Mouse (Mus musculus): ENCODE data around the gene Psen2.

Psen2 gene

DNA sequence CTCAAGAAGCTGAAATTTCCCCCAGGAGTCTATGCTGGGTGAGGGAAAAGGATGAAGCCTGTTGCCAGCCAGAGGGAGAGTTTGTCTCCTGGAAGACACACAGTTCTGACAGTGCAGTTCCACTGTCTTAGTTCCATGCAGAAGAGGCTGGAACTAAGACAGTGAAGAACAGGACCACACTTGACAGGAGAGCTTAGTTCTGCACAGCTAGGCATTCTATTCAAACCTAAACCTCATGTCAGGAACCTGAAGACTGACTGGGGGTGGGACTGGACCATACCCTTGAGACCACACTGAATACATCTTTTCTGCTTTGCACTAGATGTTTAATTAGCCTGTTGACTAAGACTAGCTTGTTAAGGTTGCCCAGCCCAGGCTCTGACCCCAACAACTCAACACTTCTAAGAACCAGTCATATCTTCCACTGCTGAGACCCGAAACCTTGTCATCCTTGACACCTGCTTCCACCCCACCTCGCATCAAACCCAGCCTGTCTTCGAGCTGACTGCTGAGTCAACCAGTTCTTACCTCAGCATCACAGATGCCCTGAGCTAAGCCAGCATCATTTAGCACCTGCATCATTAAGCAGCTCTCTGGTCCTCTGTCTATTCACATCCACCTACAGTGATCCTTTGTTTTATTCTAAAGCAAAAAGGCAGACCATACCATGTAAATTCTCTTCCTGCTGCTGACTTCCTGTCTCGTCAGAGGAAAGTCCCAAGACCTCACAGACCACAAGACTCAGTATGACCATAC is 64.1 kb downstream of the Psen2 start, which contains the start of gene Coq8a:
Coq8a (minus strand) TSS at position 644 of the 756 bp plus-strand sequence.
- in situ Hi-C loops (cut with MboI, MseI), result no loop called here

DNA sequence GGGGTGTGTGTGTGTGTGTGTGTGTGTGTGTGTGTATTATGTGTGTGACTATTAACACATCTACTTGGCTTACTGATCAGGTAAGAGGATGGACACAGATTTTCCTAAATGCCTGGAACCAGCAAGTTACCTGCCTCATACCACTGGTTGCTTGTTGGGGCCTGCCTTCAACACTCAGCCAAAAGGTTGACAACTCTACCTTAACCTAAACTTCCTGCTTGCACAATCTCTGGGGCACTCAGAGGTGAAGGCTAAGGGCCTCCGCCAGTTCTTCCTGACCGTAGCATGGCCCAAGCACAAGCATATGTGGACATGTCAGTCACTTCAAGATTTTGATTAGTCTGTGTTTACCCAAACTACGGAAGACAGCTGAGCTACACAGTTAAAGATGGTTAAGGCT is 65.3 kb downstream of the Psen2 start:
- in situ Hi-C loops (cut with MboI, MseI), result no loop called here

DNA sequence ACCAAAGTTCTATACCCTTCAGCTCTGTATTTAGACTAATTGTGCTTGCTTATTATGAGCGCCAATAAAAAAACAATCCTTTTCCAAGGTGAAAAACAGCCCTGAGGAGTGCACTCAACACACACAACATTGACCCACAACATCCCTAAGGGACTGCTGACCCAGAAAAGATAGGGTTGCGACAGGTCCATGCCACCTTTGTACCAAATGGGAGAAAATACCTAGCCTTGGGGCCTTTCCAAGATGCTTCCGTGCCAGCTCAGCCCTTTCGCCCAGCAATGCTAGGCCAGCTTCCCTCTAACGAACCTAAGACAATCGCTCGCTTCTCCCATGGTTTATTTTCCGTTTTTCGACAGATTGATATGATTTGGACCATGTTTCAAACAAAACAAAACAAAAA is 66.7 kb downstream of the Psen2 start:
- in situ Hi-C loops (cut with MboI, MseI), result no loop called here

DNA sequence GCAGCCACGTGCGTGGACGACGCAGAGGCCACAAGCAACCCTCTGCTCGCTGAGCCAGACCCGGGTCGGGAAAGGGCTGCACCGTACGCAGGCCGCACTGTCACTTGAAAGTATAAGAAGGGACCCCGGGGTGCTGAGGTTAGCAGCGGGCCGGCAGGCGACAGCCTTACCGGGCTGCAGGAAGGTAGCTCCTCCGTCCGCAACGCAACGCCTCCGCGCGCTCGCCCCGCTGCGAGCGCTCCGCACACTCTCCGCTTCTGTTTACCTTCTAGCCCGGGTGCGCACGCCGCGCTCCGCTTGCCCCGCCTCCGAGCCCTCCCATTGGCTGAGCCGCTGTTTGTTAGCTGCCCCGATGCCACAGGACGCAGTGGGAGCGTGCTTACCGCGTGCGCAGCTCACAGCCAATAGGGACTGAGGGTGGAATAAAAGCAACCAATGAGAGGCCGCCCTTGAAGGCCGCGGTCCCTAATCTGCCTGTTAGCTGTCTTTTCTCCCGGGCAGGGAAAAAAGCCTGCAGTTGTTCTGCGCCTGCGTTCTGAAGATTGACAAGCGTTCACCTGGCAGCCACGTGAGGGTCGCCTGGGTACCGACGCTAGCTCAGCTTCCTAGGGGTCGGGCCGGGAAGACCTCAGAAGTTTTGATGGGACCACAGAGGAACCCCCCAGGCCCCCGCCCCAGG is 67.4 kb downstream of the Psen2 start:
- in situ Hi-C loops (cut with MboI, MseI), result no loop called here

DNA sequence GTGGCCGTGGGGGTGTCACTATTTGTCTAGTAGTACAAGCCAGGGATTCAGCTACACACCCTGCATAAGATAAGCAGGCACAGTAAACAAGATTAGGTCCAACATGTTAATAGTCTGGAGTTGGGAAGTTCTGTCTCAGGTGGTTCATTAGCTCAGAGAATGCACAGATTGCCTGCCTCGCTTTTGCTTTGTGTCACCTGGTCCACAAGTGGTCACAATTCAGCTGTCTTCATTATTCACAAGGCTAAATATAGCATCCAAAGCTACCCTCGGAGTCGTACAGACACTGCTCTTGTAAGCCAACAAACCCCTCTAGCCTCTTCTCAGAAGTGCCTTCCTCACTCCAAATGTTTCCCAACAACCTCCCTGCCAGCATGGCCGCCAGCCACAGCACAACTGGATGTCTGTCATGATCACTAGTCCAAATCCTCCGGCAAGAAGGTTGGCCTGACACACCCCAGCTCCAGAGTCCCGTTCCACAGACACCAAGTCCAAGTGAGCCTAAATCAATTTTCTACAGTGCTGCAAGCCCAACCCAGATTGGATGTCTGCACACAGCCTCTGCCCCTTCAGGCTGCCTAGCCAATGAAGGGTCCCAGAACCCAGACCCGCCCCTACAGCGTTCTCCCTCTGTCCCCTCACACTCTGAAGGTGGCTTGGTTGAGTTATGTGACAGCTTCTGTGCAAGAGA is 68.3 kb downstream of the Psen2 start:
- in situ Hi-C loops (cut with MboI, MseI), result no loop called here

DNA sequence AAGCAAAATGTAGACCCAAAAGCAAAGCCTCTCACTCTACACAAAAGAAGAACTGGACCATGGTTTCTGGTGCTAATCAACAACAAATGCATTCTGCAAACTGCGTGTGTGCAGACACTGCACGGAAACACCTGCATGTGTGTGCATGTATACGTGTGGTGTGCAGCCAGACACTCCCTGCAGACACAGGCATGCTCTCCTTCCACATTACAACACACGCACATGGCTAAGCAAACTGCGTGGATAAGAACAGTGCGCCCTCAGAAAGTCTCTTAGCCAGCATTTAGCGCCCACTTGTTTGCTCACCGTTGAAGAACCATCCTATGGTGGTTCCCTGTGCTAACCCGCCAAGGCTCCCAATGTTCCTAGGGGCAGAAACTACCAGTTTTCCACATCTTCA is 69.2 kb downstream of the Psen2 start:
- in situ Hi-C loops (cut with MboI, MseI), result no loop called here

DNA sequence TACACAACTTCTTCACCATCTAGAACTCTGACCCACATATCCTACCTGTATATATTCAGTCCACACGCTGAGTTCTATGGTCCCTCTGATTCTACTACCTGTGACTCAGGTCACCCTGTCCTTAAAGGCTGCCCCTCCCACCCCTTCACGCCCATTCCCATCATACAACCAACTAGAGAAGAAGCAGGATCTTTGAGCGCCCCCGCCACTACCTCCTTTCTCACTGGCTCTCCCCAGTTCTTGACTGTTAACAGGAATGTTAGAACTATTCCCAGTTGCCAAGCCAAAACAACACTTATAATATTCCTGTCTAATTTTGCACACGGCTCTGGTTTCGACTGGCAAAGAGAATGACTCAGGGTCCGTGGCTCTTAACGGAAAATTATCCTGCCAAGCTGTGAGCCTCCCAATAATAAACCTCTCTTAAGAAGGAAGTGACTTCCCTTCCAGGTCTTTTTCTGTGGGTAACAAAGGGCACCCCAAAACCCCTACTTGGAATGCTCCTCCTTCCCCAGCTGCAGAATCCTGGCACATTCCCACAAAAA is 69.8 kb downstream of the Psen2 start:
- in situ Hi-C loops (cut with MboI, MseI), result no loop called here

DNA sequence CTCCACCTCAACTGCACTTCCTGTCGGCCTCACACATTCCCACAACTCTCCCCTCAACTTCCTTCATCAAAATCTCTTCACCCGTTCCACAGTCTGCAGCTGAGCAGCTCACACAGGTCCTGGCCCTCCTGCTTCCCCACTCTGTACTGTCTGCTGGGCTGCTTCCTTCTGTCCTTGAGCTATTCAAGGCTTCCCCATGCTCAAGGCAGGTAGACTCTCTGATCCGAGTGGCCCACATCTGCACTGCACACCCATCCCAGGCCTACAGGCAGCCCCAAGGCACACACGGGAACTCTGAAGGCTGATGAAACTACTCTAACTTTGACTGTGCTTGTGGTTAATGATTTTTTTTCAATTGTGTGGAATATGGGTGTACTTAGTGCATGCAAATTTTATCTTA is 70.4 kb downstream of the Psen2 start:
- in situ Hi-C loops (cut with MboI, MseI), result no loop called here

DNA sequence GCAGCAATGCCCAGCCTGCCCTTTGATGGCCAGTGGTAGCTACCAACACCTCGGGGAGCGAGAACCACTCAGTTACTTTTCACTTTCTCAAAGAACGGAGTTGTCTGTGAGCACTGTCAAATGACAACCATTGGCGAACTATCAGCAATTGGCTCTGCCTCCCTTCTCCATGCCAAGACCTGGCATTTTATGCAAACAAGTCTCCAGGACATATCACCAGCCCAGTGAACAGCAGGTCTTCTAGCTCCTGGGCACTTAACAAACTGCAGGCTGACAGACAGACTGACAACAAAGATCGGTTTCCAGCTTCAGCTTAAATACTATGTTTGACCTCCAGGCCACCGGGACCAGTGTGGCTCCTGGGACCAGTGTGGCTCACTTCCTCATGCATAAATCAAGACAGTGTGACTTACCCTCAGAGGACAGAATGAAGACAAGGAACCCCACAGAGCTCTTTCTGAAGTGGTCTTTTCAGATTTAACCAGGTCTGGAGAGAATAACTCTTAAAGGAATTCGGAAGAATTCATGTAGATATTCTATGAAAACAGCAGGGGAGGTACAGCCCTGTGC is 71.5 kb downstream of the Psen2 start:
- in situ Hi-C loops (cut with MboI, MseI), result no loop called here

DNA sequence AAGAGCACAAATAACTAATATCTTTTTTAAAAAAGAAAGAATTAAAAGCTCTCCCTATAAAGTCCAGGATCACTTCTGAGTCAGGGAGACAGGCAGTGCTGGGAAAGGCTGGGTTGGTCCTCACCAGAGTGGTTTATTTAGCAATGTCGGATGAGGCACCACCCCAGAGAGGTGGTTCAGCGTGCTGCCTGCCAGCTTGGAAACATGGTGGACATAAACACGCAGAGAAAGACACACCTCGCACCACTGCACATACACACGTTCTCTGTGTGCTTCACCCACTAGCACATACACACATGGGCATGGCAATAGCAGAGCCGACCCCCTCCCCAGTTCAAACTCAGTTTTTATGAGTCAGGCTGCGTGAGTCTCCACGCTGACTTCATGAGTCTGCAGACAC is 72.1 kb downstream of the Psen2 start:
- in situ Hi-C loops (cut with MboI, MseI), result no loop called here

DNA sequence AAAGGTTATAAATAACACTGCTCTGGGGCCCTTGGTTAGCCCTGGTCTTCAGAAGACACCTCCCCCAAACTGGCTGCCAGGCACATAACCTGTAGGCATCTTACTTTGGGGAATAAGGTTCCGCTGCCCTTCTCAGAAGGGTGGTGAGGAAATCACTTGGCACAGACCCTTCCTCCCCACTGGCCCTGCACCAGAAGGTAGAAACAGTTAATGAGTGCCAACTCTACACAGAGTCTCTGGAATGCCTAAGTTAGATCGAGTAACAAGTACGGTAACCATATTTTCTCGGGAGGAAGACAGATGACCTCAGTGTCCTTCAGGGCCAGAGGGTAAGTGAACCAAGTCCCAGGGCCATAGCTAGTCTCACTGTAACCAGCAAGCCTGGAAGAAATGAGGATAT is 74.3 kb downstream of the Psen2 start:
- in situ Hi-C loops (cut with MboI, MseI), result no loop called here

DNA sequence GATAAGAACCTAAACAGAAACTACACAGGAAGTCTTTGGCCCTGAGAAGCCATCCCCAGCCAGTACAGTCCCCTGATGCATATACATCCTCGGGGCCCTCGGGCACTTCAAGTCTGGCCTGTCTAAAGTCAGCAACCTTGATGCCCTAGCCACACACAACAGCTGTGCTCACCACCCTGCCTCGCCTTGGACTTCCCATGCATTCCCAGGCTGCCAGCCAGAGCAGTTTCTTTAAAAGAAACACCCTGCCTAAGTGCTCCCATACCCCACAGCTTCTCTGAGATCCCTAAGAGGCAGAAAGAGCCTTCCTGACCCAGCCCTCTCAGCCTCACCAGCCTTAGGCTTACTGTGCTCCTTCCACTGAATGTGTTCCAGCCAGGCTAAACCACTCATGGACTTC is 76.9 kb downstream of the Psen2 start:
- in situ Hi-C loops (cut with MboI, MseI), result no loop called here

DNA sequence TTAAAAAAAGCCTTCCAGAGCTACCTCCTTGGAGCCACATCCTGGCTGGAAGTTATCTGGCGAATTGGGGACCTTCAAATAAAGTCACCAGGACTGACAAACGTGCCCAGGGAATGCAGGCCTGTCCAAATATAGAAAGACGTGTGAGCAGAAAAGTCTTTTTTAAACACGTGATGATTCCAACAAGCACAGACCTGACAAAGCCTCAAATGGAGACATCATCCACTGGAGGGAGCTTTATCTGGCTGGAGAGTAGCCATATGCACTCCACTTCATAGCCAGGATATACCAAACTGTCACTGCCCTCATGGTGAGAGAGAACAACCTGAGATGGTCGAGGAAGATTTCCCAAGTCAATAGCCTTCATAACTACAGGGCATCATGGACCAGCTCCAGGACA is 77.4 kb downstream of the Psen2 start:
- in situ Hi-C loops (cut with MboI, MseI), result no loop called here

DNA sequence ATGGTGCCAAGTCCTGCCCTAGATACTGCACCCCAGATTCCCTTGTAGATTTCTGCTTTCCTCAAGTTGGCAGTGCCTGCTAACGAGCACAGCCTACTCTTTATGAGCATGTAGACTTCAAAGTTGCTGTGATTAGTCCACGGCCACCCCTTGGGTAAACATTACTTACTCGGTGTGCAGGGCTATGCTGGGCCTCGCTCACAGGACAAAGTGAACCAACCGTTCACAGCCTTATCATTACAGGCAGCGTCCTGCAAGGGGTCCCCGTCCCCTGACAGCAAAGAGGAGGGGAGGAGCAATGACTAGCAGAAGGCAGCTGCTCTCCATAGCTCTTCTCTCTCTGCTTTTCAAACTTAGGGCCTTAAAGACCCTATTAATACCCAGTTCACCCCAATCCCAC is 78.5 kb downstream of the Psen2 start:
- in situ Hi-C loops (cut with MboI, MseI), result no loop called here

DNA sequence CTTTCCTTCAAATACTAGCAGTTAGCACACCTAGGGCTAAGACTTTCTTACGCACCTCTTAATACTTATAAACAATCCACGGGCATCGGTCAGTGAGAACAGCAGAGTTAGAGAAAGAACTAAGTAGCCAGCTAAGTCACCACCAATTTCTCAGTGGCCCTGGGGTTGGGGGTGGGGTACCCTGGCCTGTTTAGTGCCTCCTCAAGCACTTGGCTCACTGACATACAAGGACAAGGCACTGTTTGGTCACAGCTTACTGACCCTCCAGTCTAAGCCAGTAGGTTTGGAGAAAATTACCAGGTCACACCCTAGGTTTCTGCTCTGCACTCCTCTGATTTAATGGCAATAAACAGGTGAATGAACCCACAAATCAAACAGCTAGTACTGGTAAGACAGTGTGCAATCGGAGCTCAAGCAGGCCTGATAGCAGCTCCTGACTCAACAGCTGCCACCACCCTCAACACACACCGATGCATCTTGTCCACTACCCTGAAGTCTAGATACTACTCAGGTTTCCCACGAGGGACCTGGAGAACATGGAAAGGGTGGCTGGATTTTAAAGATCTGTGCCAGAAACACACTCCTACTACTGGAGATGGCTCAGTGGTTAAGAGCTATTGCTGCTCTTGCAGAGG is 79.6 kb downstream of the Psen2 start:
- in situ Hi-C loops (cut with MboI, MseI), result no loop called here

DNA sequence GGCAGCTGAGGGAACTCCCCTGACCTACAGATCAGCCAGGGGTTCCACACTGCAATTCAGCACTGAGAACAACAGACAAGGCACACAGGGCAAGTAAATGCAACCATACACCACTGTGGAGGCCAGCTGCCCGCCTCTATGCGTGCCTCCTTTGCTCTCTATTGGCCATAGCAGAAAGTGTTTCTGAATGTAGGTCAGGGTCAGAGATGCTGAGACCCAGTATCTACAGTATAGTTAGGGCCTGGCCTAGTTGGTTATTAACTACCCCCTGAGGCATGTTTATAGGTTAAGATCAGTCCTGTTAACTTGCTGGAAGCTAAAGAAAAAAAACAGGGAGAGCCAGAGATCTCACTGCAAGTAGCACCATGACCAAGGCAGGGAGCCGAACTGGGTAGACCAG is 80.5 kb downstream of the Psen2 start:
- in situ Hi-C loops (cut with MboI, MseI), result no loop called here

DNA sequence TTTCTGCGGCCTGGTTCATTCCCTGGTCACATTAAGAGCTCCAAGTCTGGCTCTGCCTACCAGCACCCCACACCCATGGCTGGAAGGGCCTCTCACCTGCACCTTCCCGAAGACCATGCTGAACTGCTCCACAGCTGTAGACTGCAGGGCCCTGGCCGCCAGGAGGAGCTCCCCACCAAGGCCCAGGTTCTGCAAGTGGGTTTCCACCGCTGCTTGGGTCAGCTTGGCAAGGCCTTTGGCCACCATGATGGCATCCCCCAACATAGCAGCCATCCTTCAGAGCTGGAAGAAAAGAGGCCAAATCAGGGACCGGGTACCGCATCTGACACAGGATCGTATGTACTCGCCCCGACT is 81.3 kb downstream of the Psen2 start:
- in situ Hi-C loops (cut with MboI, MseI), result no loop called here

DNA sequence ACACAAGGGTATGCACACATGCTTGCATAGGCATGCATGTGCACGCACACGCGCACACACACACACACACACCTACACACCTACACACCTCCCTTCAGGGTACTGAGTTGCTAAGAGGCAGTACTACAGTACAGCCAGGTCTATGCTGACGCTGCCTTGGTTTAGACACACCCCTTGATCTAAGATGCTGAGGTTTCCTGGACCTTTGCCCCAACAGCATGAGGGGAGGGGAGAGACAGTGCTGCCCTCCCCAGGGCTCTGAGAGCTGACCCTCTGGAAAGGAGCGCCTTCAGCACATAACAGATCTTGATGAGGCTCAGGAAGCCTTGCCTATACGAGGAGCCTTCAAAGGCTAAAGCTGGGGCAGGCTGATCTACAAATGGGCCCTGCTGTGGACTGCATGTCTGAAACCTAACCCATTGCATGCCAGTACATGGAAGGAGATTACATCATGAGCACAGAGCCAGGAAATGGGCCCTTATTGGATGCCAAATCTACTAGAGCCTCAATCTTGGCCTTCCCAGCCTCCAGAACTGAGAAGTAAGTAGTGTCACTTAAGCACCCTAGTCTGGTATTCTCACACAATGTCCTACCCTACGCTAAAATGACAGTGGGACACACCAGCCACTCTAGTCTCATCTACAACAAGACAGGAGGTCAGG is 81.8 kb downstream of the Psen2 start:
- in situ Hi-C loops (cut with MboI, MseI), result no loop called here

DNA sequence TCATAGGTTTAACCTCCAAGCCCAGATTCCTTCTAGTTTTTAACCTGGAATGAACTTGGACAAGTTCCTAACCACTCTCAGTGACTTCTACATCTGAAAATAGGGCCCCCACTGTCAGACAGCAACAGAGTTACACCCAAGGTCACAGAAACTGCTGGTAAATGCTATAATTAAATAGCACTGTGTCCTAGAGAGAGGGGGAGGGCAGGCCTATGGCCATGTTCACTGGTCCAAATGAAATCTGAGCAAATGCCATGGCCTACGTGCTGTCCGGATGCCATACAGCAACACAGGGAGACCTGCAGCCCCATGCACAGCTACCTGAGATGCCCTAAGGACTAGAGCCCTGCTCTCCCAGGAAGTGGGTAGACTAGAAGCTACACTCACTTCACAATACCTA is 83.4 kb downstream of the Psen2 start:
- in situ Hi-C loops (cut with MboI, MseI), result loop anchor here (5.0 kb wide), 1 partner anchor 37 kb away; no protein-coding TSS in a partner anchor

DNA sequence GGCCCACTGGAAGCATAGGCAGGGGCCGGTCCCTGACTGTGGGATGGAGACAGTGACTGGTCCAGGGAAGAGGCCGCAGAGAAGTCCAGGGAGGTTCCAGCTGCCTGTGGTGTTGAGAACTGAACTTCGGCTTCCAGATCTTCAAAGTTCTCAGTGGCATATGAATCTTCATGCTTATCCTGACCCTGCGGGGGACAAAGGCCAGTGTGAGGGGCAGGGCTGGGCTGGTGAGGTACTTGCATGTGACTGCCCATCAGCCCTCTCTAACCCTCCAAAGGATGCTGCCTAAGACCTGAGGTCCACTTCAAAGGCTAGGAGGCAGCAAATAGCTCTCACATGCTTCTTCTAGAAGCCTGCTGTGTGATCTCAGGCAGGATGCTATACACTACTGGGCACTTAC is 84.1 kb downstream of the Psen2 start:
- in situ Hi-C loops (cut with MboI, MseI), result loop anchor here (5.0 kb wide), 1 partner anchor 38 kb away; no protein-coding TSS in a partner anchor

DNA sequence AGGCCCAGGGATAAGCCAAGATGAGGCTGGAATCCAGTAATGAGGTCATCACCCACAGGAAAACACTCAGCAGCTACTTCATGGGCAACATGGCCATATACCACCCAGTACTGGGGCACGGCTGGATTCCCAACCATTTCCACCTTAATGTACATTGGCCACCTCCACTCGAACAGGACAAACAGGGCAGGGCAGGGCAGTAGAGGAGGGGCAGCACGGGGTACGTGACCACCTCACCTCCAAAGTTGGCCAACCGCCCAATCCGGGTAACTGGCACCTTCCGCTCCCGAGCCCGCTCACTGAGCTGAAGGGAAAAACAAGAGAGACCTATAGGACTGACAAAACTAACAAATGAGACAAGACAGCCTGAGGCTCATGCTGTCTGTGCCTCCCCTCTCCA is 84.9 kb downstream of the Psen2 start:
- in situ Hi-C loops (cut with MboI, MseI), result loop anchor here (5.0 kb wide), 1 partner anchor 39 kb away; no protein-coding TSS in a partner anchor

Data from T-helper 2 cell (primary cell).